Mouse (Mus musculus) forebrain, embryonic 16.5 days (tissue): ENCODE data around the gene Zgpat. TPM values are rescaled to one million over a fixed set of nuclear protein-coding genes. Genes with fewer than 3 reads are reported as not detected.

Experiments
- ATAC-seq: fragments of 200-750 bp; cut with Nextera tagmentation; 2 replicates; pipeline ENCODE4 v1.8.0; 2017; ENCODE audit warnings: mild to moderate bottlenecking, moderate library complexity
- H3K27ac ChIP-seq: fragments of 300-500 bp; sonication (generic); 2 replicates; pipeline ENCODE4 v1.5.1; 2014; ENCODE audit warnings: low read length, control low read depth
- H3K27me3 ChIP-seq: fragments of 300-500 bp; sonication (generic); replicated peaks from 2 replicates; pipeline ENCODE4 v1.6.1; 2014; ENCODE audit warnings: low read length; ENCODE audit not compliant: control insufficient read depth, insufficient read depth
- H3K36me3 ChIP-seq: fragments of 300-500 bp; sonication (generic); 2 replicates; pipeline ENCODE4 v1.6.1; 2014; ENCODE audit not compliant: control insufficient read depth, insufficient read depth
- H3K4me1 ChIP-seq: fragments of 300-500 bp; sonication (generic); replicated peaks from 2 replicates; pipeline ENCODE4 v1.6.1; 2014; ENCODE audit warnings: low read length; ENCODE audit not compliant: control insufficient read depth, insufficient read depth
- H3K4me2 ChIP-seq: fragments of 300-500 bp; sonication (generic); 2 replicates; pipeline ENCODE4 v1.6.1; 2014; ENCODE audit warnings: mild to moderate bottlenecking, low read length, control low read depth
- H3K4me3 ChIP-seq: fragments of 300-500 bp; sonication (generic); replicated peaks from 2 replicates; pipeline ENCODE4 v1.5.1; 2014; ENCODE audit warnings: mild to moderate bottlenecking, low read length, control low read depth
- H3K9ac ChIP-seq: fragments of 300-500 bp; sonication (generic); replicated peaks from 2 replicates; pipeline ENCODE4 v1.6.1; 2014; ENCODE audit warnings: low read depth, low read length, control low read depth
- H3K9me3 ChIP-seq: fragments of 300-500 bp; sonication (generic); 2 replicates; pipeline ENCODE4 v1.6.1; 2016; ENCODE audit warnings: low read length; ENCODE audit not compliant: control insufficient read depth
- WGBS: fragments of 180-500 bp; shearing (Covaris S2); extraction: QIAGEN DNeasy Blood & Tissue Kit; methylation state at CpG from one replicate; pipeline ENCODE4 v1.1.7; 2014; 5-methylcytosine and 5-hydroxymethylcytosine counted together
- polyA plus RNA-seq: library from polyadenylated mRNA; unstranded; fragments of >200 nt; fragmentation: Nextera tagmentation; extraction: Ambion mirVana; gene quantifications from 2 replicates; pipeline ENCODE4 v1.2.1, GENCODE M21; 2015

The Zgpat gene
- polyA plus RNA-seq: 81.6 and 91.5 TPM in 2 replicates

- peak; percentile 91 for ATAC-seq
- Histone ChIP-seq H3K27ac (peak within 1 kb of the TSS; percentile 79), H3K36me3 (peaks cover 21% of the 10 kb centered on the region), H3K4me2 (peak within 1 kb of the TSS; percentile 87), H3K27me3 (no peaks in the 10 kb centered on the region), H3K4me3 (peak within 1 kb of the TSS; percentile 93), H3K9me3 (no peaks in the 10 kb centered on the region), H3K9ac (peak within 1 kb of the TSS; percentile 91), H3K4me1 (peaks cover 35% of the 10 kb centered on the region)
- under 1% methylated on average over 71 of the region's 71 CpGs for WGBS
These were observed at the start of gene Zgpat, which contains the start of gene Arfrp1 for GRCm38 (mm10) chr2:181364860-181365596. Zgpat (plus strand) TSS chr2:181364928. Arfrp1 (minus strand) TSS chr2:181365404.

DNA sequence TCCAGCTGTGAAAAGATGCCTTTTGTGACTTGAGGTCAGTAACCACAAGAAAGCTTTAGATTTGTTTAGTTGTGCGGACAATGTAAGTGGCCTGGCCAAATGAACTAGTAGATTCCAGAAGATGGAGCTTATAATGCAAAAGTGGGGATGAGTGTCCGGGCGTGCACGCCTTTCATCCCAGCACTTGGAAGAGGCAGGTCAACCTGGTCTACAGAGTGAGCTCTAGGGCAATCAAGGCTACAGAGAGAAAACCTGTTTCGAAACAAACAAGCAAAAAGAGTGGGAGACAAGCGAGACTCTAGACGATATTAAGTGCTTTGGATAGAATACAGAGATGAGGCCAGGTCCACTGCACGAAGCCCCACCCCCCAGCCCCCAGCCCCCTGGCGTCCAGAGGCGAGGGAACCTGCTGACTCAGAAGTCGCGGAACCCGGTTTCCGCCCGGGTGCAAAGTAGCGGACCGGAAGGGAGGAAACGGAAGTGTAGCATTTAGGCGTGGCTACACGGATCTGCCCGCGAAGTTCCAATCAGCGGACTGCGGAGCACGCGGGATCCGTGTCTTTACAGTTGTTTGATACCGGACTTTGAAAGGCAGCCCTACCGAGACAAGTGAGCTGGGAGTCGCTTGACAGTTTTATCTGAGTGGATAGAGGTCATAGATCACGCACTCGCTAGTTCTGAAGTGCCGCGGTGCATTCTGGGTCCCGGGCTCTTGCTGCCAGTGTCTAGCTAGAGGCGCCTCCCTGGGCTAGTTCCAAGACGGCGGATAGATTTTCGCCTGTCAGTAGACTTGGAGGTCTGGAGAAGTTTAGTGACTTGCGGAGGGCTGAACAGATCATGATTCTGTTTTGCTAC lies 45.3 kb upstream of the Zgpat start, which contains the start of gene Rtel1:
Gene Rtel1 (plus strand): TSS at position 492 of the 855 bp plus-strand sequence.
- Histone ChIP-seq H3K36me3 (peaks cover 4% of the 10 kb centered on the region; the same call in 1 of the 2 replicates), H3K27me3 (no peaks in the 10 kb centered on the region; the same call in 1 of the 2 replicates), H3K4me2 (peak within 1 kb of the TSS; percentile 86), H3K27ac (peak within 1 kb of the TSS; percentile 33; the same call in 1 of the 2 replicates), H3K4me3 (peak within 1 kb of the TSS; percentile 74), H3K4me1 (peaks cover 10% of the 10 kb centered on the region), H3K9me3 (no peaks in the 10 kb centered on the region), H3K9ac (peak within 1 kb of the TSS; percentile 58)
- peak; percentile 92 for ATAC-seq
- 6% methylated on average over 40 of the region's 40 CpGs for WGBS

DNA sequence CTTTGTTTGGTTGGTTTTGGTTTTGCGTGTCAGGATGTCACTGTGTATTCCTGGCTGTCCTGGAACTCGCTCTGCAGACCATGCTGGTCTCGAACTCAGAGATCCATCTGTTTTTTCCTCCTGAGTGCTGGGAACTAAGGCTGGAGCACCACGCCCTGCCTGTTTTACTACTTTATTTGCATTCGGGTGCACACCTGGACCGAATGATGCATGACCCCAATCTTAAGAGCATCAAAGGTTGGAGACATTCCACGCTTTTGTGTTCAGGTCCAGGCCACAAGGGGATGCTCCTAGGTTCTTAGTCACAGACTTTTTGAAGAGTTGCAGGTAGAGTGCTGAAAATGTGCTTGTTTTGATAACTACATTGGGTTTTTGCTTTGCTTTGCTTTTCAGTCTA lies 44.6 kb upstream of the Zgpat start:
- Histone ChIP-seq H3K9ac (peak overlapping the region; percentile 58), H3K4me2 (peak overlapping the region; percentile 86), H3K27ac (no peak overlapping the region), H3K36me3 (peaks cover 4% of the 10 kb centered on the region; the same call in 1 of the 2 replicates), H3K9me3 (no peaks in the 10 kb centered on the region), H3K4me1 (peaks cover 10% of the 10 kb centered on the region), H3K27me3 (no peaks in the 10 kb centered on the region; the same call in 1 of the 2 replicates), H3K4me3 (peak overlapping the region; percentile 74)
- ATAC-seq: peak; percentile 13; the same call in 1 of the 2 replicates
- WGBS: 15% methylated on average over 7 of the region's 7 CpGs

DNA sequence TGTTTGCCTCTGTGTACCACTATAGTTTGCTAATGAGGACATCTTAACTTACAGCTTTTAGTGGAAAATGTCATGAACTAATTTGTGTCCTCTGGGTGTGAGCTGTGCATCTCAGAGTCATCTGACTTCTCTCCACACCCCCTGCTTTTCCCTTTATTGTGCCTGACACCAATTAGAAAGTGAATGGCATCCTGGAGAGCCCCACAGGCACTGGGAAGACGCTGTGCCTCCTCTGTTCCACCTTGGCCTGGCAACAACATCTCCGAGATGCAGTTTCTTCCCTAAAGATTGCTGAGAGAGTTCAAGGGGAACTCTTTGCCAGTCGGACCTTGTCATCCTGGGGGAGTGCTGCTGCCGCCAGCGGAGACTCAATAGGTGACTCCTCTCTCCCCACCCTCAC lies 42.6 kb upstream of the Zgpat start:
- Histone ChIP-seq H3K36me3 (peaks cover 7% of the 10 kb centered on the region; the same call in 1 of the 2 replicates), H3K4me2 (no peak overlapping the region), H3K27me3 (no peaks in the 10 kb centered on the region), H3K4me3 (no peak overlapping the region), H3K4me1 (peaks cover 10% of the 10 kb centered on the region), H3K27ac (no peak overlapping the region), H3K9me3 (no peaks in the 10 kb centered on the region), H3K9ac (no peak overlapping the region)
- 81% methylated on average over 5 of the region's 5 CpGs for whole genome bisulfite sequencing
- ATAC-seq: no peak

GRCm38 (mm10) chr2:181326098-181326497 lies 38.6 kb upstream of the Zgpat start:
- Histone ChIP-seq H3K9ac (no peak overlapping the region), H3K4me3 (no peak overlapping the region), H3K27ac (no peak overlapping the region), H3K27me3 (no peaks in the 10 kb centered on the region), H3K9me3 (no peaks in the 10 kb centered on the region), H3K36me3 (peaks cover 18% of the 10 kb centered on the region), H3K4me2 (no peak overlapping the region), H3K4me1 (no peaks in the 10 kb centered on the region)
- ATAC-seq: no peak
- WGBS: 99% methylated on average over 2 of the region's 2 CpGs

- no peaks in the 10 kb centered on the region for H3K9me3 ChIP-seq
- no peak for ATAC-seq
- no peaks in the 10 kb centered on the region for H3K4me1 ChIP-seq
- no peak overlapping the region for H3K9ac ChIP-seq
- peaks cover 25% of the 10 kb centered on the region for H3K36me3 ChIP-seq
- H3K4me2 ChIP-seq: no peak overlapping the region
- H3K27me3 ChIP-seq: no peaks in the 10 kb centered on the region
- no peak overlapping the region for H3K27ac ChIP-seq
- H3K4me3 ChIP-seq: no peak overlapping the region
These were observed 32.2 kb upstream of the Zgpat start for GRCm38 (mm10) chr2:181332542-181332941.

DNA sequence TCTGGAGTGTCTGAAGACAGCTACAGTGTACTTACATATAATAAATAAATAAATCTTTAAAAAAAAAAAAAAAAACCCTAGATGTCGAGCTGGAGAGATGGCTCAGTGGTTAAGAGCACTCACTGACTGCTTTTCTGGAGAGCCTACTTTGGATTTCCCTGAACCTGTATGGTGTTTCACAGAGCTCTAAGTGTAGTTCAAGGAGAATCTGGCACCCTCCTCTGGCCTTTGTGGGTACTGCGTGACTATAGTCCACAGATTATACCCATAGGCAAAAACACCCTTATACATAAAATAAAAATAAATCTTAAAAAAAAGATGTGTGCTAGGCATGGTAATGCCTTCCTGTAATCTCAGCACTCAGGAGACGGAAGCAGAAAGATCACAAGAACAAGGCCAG lies 30.7 kb upstream of the Zgpat start:
- Histone ChIP-seq H3K36me3 (peaks cover 17% of the 10 kb centered on the region), H3K27ac (no peak overlapping the region), H3K9me3 (no peaks in the 10 kb centered on the region), H3K4me1 (no peaks in the 10 kb centered on the region), H3K9ac (no peak overlapping the region), H3K4me2 (no peak overlapping the region), H3K4me3 (no peak overlapping the region), H3K27me3 (no peaks in the 10 kb centered on the region)
- WGBS: 57% methylated on average over 3 of the region's 3 CpGs
- peak; percentile 67 for ATAC-seq

DNA sequence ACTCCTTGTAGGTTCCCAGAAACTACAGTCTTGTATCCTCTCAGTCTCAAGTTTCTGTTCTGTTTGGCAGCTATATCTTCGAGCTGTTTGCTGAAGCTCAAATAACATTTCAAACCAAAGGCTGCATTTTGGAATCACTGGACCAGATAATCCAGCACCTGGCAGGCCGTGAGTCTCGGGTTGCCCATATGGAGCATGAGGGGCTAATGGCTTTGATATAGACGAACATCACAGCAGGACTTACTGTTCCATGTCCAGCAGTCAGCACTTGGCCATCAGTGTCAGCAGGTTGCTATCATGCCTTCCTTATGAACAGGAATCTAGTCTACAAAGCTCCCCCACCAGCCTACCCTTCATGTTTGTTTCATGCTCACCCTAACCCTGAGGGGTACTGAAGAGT lies 24.3 kb upstream of the Zgpat start:
- 79% methylated on average over 4 of the region's 4 CpGs for WGBS
- no peak overlapping the region for H3K9ac ChIP-seq
- no peak overlapping the region for H3K27ac ChIP-seq
- no peak overlapping the region for H3K4me3 ChIP-seq
- no peaks in the 10 kb centered on the region for H3K4me1 ChIP-seq
- no peak for ATAC-seq
- H3K27me3 ChIP-seq: no peaks in the 10 kb centered on the region
- H3K36me3 ChIP-seq: peaks cover 16% of the 10 kb centered on the region
- H3K9me3 ChIP-seq: no peaks in the 10 kb centered on the region
- H3K4me2 ChIP-seq: no peak overlapping the region

DNA sequence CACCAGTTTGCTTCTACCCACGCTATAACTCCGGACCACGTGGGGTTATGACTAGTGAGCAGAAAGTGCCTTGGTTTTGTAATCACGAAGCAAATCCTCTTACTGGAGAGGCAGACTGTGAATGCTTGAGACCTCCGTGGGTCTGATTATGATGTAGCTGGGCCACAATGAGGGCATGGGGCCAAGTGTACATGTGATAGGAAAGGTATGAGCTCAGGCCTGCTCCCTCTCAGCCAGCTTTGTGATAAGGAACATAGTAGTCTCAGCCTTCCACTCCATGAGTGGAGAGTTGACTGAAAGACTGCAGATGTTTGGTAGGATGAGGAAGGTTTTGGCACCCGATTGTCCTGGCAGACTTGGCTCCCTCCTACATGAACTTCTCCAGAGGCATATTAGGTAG lies 22.0 kb upstream of the Zgpat start:
- ATAC-seq: no peak
- H3K4me2 ChIP-seq: no peak overlapping the region
- H3K4me1 ChIP-seq: no peaks in the 10 kb centered on the region
- no peak overlapping the region for H3K27ac ChIP-seq
- no peaks in the 10 kb centered on the region for H3K27me3 ChIP-seq
- H3K4me3 ChIP-seq: no peak overlapping the region
- no peaks in the 10 kb centered on the region for H3K9me3 ChIP-seq
- WGBS: 96% methylated on average over 6 of the region's 6 CpGs
- no peak overlapping the region for H3K9ac ChIP-seq
- peaks cover 15% of the 10 kb centered on the region for H3K36me3 ChIP-seq
